Mouse (Mus musculus): ENCODE results near the gene Dcaf4.

The Dcaf4 gene

DNA sequence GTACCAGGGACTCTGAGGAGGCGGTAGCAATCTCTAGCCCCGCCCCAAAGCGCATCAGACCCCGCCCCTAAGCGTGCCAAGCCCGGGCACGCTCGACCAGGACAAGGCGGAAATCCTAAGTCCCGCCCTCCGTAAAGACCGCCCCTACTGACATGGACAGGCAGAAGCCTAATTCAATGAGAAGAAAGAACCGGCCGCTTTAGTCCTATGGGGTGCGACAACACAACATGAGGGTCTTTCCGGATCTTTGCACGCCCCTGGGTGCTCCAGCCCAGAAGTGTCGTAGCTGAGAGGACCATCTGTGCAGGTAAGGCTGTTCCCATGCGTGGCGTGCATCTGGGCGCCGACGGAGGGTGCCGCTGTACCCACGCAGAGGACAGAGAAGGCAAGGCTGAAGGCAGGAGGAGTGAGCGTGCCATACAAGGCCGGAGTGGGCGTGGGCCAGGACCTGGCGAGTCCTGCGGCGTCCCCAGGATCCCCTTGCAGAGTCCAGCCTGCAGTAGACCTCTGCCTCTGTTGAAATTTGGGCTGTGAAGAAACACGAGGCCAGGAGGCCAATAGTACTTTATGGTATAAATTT is at the start of gene Dcaf4:
Dcaf4 (plus strand) TSS at position 156 of the 580 bp plus-strand sequence.
- DNase-seq (ENCODE audit: low spot score), result peak; percentile 88

DNA sequence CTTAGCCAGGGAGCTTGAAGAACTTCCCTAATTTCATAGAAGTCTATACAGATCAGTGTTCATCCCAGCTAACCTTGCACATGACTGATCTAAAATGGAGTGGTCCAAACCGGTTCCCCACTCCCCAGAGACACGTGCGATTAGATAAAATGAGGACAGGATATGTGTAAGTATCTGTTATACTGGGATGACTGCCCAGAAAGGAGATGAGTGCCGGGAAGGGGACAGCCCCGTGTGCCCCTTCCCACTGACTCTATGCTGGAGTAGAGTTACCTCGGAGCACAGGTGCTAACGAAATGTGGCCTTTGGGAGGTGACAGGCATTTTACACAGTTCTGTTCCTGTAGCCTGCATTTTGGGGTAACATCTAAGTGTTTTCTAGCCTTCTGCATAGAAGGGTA is 48.5 kb upstream of the Dcaf4 start:
- no peak for DNase-seq (ENCODE audit: low spot score)

DNA sequence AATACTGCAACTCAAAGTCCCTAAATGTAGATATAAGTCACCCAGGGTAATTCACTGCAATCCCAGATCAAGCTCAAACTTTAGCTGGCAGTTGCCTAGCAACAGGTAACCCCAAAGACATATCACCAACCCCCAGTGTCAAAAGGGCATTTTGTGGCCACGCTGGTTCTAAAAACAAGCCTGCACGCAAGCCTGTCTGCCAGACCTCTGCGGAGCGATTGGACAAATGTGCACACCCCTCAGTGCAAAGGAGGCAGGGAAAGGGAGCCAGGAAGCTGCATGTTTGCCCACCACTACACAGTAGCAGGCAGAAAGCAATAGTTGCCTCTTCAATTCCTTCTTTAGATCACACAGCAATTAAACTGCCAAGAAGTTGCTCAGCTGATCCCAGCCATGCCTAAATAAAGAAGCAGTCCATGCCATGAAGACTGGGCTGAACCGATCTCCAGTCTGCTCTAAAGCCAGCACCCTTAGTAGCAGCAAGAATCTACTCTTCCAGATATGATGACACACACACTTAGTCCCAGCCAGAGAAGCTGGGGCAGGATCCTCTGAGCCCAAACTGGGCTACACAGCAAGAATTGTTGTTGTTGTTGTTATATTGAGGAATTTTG is 46.2 kb upstream of the Dcaf4 start:
- DNase-seq (ENCODE audit: low spot score), result no peak

DNA sequence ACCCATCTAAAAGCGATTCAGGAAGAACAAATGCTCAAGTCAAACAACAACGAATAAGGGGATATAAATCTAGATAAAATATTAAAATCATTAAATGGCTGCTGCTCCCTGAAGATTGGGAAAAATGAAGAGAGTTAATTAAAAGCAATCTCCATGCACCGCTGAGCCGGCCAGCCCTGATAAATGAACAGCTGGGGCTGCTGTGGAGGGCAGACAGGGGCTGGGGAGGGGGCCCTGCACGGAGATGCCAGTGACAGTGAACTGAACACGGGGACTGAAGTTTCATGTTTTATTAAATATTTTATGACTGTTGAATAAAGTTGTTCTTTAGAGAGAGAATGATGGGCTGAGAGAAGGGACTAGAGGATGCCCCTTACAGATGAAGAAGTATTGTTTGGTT is 44.8 kb upstream of the Dcaf4 start:
- no peak for DNase-seq (ENCODE audit: low spot score)

DNA sequence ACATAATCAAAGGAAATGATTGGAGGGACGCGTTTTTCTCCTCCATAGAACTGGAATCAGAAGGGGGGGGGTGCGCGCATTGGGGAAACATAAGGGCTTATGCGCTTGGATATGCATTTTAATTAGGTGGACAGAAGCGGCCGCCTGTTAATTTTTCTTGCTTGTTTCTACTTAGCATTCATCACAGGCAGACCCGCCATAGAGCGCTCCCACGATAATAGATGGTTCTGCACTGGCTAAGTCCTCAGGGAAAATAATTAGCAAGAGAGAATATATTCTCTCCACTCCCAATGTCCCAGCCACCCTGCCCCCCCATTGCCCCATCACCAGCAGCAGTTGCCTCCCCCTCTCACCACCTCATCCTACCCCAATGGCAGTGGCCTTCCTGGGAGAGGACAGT is 44.0 kb upstream of the Dcaf4 start:
- no peak for DNase-seq (ENCODE audit: low spot score)

DNA sequence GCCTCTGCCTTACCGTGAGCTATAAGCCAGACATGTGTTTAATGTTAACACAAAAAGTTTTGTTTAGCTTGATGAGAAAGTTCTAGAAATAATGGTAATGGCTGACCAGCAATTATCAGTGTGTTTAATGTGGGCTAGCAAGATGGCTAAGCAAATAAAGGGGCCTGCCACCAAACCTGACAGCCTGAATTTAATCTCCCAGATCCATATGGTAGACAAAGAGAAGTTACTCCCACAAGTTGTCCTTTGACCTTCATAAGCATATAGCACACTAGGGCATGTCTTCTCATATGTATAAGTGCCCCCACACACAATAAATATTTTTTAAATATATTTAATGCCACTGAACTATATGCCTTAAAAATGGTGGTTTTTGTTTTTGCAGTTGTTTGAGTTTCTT is 41.1 kb upstream of the Dcaf4 start:
- DNase-seq (ENCODE audit: low spot score), result no peak

DNA sequence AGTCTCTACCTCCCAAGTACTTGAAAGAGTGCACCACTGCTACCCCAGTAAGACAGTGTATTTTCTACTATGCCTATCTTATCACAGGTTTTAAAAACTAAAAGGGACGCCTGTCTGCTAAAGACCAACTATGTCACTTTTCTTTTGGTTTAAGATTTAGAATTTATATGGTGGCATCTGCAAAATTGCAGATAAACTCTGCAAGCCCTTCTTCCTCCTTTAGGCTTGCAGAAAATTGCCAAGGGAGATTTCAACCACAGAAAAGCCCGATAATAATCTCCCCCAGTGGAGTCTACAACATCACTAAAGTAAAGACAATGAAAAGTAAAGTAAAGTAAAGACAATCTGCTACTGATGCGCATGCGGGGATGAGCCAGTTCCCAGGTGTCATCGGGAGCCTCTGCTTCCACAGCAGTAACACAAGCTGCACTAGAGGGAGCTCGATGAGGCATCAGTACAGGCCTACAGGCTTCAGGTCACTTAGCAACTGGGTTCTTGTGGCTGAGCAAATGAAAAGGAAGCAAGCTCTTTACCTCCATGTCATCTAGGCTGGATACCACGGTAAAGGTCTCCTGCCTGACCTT is 40.4 kb upstream of the Dcaf4 start:
- no peak for DNase-seq (ENCODE audit: low spot score)

DNA sequence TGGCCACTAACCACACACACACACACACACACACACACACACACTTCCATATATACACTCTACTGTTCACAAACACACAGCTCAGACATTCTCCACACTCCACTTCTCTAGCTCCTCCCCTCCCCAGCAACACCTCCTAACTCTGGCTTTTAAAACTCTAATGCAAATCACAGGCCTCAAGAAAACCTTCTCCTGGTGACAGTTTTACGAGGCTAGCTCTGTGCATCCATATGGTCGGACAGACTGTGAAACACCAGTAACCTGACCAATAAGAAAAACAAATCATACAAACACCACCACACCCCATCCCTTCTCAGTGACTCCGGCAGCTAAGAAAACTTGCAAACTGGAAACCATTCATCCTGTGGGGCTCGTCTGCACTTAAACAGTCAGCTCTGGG is 38.8 kb upstream of the Dcaf4 start:
- no peak for DNase-seq (ENCODE audit: low spot score)

DNA sequence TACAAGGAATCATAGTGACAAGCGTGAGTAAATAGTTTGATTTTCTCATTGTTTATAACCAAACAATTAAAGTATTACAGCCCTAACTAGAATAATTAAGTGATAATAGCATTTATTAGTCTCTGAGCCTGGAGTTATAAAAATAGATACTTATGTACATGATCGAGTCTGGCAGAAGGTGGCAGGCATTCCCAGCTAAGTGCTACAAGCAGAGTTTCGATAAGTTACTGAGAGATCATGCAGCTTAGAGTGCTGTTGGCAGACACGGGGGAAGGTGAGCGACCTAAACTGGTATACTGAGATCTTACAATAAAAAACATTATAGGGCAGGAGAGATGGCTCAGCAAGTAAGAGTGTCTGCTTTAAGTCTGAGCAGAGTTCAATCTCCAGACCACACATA is 36.6 kb upstream of the Dcaf4 start:
- DNase-seq (ENCODE audit: low spot score), result no peak

DNA sequence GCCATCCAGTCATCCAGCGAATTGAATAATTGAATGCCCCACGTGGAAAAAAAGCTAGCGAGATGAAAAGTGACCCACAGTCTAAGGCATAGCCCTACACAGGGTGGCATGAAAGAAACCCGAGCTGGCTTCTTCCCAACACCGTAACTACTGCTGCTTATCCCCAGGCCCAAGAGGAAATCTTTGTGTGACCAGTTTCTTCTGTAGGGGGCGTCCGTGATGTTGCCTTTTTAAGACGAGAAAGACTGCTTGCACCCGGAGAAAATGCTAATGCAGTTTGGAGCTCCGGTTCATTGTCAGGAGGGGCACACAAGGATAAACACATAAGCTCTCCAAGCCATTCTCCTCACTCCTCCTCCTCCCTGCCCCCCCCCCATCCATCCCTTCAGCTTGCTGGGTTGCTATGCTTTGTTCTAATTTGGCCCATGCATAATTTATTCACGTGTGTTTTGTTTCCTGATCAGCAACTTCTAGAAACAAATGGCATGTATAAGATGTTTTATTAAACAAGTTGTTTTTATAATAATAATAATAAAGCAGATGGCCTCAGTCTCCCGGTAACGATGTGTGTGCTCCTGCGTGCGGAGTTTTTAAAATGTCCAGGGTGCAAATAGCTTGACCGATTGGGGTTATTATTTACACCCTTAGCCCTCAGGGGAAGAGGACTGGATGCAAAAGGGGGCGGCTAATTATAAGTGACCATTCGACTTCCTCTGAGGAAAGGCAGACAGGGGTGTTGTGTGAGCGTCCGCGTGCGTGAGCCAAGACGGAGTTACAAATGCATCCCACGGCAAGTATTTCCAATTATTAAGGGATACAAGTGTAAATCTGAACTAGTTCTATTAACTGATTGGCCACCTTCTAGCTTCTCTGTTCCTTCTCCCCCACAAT is 35.2 kb upstream of the Dcaf4 start:
- no peak for DNase-seq (ENCODE audit: low spot score)

DNA sequence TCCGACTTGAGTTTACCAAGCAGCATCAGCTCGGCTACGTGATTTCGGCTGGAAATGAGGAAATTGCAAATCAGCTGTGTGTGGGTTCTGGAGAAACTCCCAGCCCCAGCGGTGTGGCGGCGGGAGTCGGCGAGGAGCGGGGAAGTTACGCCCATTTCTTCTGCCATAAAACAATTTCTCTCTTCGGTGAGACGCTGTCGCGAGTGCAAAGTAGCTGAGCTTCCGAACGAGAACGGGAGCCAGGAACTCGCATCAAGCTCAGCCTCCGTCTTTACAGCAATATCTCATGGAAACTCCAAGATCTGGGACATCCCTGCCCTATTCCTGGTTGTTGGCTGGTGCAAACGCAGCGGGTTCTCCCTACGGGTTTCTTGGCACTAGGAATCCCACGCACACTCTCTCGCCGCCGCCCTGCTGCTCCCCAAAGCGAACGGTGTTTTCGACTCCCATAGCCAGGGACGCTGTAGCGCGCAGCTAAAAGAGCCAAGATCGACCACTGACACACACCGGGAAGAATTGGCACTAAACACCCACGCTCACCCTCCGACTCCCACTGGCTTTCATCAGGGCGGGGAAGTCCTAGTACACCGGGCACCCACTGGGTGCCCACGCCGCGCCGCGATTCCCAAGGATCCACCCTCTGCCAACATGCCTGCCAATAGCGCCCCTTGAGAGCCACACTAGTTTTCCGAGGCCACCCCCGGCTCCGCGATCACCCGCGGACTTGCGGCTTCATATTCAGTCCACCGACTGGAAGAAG is 34.2 kb upstream of the Dcaf4 start:
- DNase-seq (ENCODE audit: low spot score), result no peak

DNA sequence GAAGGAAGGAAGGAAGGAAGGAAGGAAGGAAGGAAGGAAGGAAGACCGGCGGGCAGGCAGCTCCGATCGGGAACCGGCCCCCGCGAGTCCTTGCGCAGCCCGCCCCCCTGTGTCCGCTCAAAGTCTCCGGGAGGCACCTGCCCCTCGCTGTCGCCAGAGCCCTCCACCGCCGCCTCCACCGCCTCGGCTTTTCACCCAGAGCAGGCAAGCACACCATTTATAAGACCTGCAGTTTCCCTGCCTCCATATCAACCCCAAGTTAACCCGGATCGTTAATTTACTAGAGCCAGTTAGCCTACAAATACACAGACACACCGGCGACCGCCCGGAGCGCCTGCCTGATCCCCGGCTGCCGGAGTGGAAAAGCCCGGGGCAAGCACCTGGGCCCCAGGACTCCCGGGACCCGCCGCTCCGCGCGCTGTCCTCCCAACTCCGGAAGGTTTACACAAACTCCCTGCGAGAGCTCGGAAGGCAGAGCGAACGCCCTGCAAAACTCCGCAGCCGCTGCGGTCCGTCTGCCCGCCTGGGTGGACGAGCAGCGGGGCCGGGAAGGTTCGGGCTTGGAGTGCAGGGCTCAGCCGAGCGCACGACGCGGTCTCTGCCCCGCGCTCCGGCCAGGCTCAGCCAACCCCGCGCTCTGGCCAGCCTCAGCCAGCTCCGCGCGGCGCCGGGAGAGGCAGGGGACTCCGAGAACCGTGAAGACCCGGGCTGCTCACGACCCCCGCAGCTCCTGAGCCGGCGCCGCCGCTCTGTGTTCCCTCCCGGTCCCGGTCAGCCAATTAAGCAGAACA is 33.4 kb upstream of the Dcaf4 start:
- peak; percentile 24 for DNase-seq (ENCODE audit: low spot score)

DNA sequence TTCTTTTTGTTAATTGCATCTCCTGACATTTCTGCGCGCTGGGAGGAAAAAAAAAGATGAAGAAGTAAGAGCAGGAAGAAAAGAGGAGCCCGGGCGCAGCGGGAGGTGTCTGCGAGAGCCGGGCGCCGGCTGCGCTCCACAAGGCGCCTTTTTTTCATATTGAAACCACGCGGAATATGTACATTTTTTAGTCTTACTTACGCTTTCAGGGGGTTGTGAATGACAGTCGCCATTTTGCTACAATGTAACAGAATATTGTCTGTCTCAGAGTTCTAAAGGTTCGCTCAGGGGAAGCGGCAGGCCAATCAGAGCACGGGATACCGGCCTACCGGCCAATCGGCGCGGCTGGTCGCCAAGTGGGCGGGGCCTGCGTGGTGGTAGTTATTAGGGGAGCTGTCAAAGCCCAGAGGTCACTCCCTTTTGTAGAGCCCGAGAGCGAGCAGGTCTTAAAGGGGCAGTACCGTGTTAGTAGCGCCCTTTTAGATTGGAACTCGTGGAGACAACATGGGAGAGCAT is 32.7 kb upstream of the Dcaf4 start, which contains the start of gene Dpf3:
Dpf3 (minus strand) TSS at position 241 of the 516 bp plus-strand sequence.
- DNase-seq (ENCODE audit: low spot score), result peak; percentile 99

DNA sequence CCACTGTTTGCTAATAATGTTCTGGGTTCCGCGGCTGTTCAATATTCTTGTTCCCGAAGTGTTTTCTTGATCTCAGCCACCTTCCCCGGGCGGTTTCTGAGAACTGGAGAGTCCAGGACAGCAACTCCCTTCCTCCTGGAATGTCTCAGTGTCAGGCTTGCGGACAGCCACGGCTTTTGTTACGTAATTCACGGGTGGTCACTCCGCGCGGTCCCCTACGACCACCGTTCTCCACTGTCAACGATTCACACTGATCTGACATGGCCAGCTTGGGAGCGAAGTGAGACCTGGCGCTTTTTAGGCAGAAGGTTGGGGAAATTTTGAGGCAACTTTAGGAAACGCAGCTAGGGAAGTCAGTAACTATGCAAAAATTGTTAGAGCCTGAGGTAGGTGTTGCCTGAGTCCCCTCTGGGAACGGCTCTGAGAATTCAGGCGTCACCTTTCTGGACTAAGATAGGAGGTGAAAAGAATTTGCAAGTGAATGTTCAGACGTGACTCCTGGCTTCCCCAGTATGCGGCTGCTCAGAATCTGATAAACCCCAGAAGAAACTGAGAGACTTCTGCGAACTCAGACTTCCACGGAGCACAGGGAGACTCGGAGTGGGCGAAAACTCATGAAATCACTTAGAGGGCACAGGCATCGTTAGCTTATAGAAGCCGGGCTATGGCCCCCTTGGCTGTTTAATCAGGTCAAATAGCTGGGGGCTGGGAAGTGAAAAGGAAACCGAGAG is 31.9 kb upstream of the Dcaf4 start:
- no peak for DNase-seq (ENCODE audit: low spot score)

DNA sequence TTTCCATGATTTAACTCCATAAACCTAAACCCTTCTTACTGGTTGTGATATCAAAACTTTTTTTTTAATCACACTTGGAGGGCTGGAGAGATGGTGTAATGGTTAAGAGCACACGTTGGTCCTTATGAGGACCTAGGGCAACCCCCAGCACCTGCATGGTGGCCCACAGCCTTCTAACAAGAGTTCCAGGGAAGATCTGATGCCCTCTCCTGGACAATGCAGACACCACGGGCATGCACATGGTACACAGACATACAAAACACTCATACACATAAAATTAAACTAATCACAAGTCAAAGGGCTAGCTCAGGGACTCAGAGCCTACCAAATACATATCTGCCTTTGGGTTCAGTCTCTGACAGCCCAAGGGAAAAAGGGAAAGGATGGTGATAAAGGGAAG is 30.5 kb upstream of the Dcaf4 start:
- no peak for DNase-seq (ENCODE audit: low spot score)

DNA sequence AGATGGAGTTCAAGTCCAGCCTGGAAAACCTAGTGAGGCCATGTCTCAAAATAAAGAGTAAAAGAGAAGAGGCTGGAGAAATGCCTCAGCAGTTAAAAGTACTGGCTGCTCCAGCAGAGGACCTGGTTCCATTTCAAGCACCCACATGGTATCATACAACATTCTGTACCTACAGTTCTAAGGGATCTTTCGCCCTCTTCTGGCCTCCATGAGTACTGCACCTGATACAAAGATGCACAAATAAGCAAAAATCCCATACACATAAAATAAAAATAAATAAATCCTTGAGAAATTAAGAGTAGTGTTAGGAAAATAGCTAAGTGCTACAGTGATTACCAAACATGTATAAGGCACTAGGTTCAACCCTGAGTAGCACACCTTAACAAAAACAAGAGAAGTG is 28.7 kb upstream of the Dcaf4 start:
- DNase-seq (ENCODE audit: low spot score), result no peak

DNA sequence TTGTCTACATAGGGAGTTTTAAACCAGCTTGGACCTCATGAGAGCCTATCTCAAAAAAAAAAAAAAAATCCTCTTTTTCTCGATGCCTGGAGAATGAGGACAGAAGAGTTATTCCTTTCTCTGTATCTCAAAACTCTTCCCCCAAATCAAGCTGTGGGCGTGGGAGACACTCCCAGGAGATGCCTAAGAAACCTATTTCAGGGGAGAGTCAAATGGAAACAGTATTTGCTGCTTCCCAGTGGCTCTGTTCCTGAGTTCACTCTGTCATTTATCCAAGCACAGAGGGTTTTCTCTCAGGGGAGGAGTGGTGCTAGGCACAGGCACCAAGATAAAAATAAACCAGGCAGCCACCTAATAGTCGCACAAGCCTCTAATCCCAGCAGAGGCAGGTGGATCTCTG is 27.5 kb upstream of the Dcaf4 start:
- no peak for DNase-seq (ENCODE audit: low spot score)

DNA sequence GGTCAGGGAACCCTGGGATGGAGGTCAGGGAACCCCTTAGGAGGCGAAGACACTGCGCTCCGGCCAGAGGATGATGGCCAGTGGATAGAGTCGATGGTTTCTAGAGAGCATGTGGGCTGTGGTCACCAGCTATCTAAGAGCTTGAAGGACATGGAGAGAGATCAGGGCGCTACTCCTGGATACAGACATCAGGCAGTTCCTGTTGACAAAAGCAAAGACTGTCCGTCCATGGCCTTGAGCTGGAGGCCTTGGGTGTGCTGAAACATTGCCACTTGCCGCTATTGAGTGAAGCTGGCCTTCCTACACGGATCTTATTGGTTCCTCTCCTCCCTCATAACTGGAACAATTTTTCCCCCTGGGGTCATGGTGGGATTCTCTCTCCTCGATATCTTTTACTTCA is 26.1 kb upstream of the Dcaf4 start:
- no peak for DNase-seq (ENCODE audit: low spot score)

DNA sequence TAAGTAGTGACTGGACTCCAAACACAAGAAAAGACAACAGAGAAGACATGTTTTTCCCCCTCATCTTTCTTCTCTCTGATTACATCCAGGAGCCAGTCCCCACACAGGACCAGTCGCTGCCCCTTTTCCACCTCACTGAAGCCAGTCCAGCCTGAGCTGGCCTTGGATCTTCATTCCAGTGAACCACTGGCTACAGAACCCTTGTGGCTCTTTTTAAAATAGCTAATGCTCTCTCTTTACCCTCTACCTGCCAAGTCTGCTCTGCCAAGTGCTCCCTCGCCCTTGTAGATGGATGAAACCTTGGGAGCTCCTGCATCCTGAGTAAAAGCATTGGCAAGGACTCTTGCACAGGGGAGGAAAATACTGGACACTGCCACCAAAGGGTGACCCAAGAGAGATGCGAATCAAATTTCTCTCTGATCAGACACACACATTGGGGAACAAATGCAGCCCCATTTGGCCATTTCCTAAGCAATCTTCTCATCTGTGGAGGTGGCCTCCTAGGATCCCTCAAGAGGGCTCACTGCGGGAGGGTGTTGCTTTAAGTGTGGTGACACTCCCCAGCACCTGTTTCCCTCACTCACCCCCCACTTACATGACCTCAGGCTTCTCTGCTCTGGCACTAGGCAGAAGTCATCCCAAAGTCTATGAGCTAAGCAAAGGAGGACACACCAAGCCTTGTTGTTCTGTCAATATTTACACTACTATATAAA is 24.9 kb upstream of the Dcaf4 start:
- DNase-seq (ENCODE audit: low spot score), result no peak

DNA sequence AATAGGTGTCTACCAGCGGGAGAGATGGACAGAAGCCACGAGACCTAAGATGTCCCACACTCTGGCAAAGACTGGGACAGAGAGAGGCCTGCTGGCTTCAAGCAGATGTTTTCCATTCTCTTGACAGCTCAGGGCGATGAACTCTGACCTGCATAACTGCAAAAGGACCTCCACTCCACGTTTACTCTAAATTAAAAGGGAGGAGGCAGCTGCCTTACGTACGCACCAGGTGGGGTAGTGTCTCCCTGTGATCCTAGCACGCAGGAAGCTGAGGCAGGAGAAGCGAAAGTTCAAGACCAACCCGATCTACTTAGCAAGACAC is 24.3 kb upstream of the Dcaf4 start:
- DNase-seq (ENCODE audit: low spot score), result no peak
